Mouse (Mus musculus): ENCODE measurements around the gene Myo1e.

The Myo1e gene

GRCm38 (mm10) chr9:70220461-70221170 is 13.5 kb downstream of the Myo1e start:
- no peak for DNase-seq (ENCODE audit: low spot score)

GRCm38 (mm10) chr9:70223142-70223541 is 16.0 kb downstream of the Myo1e start:
- DNase-seq (ENCODE audit: low spot score), result no peak

GRCm38 (mm10) chr9:70224046-70224445 is 16.9 kb downstream of the Myo1e start:
- no peak for DNase-seq (ENCODE audit: low spot score)

- no peak for DNase-seq (ENCODE audit: low spot score)
These were observed 19.2 kb downstream of the Myo1e start for GRCm38 (mm10) chr9:70226359-70226758.

GRCm38 (mm10) chr9:70229823-70230222 is 22.7 kb downstream of the Myo1e start:
- no peak for DNase-seq (ENCODE audit: low spot score)

- no peak for DNase-seq (ENCODE audit: low spot score)
These were observed 25.2 kb downstream of the Myo1e start for GRCm38 (mm10) chr9:70232044-70233010.

- DNase-seq (ENCODE audit: low spot score), result no peak
These were observed 30.0 kb downstream of the Myo1e start for GRCm38 (mm10) chr9:70237136-70237535.

GRCm38 (mm10) chr9:70237561-70237960 is 30.4 kb downstream of the Myo1e start:
- DNase-seq (ENCODE audit: low spot score), result no peak

- DNase-seq (ENCODE audit: low spot score), result no peak
These were observed 31.2 kb downstream of the Myo1e start for GRCm38 (mm10) chr9:70238391-70238790.

GRCm38 (mm10) chr9:70239229-70239628 is 32.1 kb downstream of the Myo1e start:
- DNase-seq (ENCODE audit: low spot score), result no peak

- no peak for DNase-seq (ENCODE audit: low spot score)
These were observed 33.7 kb downstream of the Myo1e start for GRCm38 (mm10) chr9:70240703-70241410.

GRCm38 (mm10) chr9:70241411-70241961 is 34.3 kb downstream of the Myo1e start:
- no peak for DNase-seq (ENCODE audit: low spot score)

GRCm38 (mm10) chr9:70242112-70242862 is 35.1 kb downstream of the Myo1e start:
- DNase-seq (ENCODE audit: low spot score), result no peak

- no peak for DNase-seq (ENCODE audit: low spot score)
These were observed 36.1 kb downstream of the Myo1e start for GRCm38 (mm10) chr9:70243241-70243640.

GRCm38 (mm10) chr9:70243708-70244107 is 36.6 kb downstream of the Myo1e start:
- no peak for DNase-seq (ENCODE audit: low spot score)

GRCm38 (mm10) chr9:70244115-70244514 is 37.0 kb downstream of the Myo1e start:
- DNase-seq (ENCODE audit: low spot score), result no peak

- DNase-seq (ENCODE audit: low spot score), result no peak
These were observed 37.9 kb downstream of the Myo1e start for GRCm38 (mm10) chr9:70245040-70245439.

- no peak for DNase-seq (ENCODE audit: low spot score)
These were observed 39.3 kb downstream of the Myo1e start for GRCm38 (mm10) chr9:70246427-70246826.

- DNase-seq (ENCODE audit: low spot score), result no peak
These were observed 40.9 kb downstream of the Myo1e start for GRCm38 (mm10) chr9:70248046-70248445.

- no peak for DNase-seq (ENCODE audit: low spot score)
These were observed 41.7 kb downstream of the Myo1e start for GRCm38 (mm10) chr9:70248826-70249225.

Measured in layer of hippocampus, adult 9-10 months (tissue).